Mouse (Mus musculus): ENCODE results near the gene Lrrn4. TPM values are rescaled to one million over a fixed set of nuclear protein-coding genes. Genes with fewer than 3 reads are reported as not detected.

The Lrrn4 gene
- total RNA-seq, 1 experiment: 11.8 TPM

DNA sequence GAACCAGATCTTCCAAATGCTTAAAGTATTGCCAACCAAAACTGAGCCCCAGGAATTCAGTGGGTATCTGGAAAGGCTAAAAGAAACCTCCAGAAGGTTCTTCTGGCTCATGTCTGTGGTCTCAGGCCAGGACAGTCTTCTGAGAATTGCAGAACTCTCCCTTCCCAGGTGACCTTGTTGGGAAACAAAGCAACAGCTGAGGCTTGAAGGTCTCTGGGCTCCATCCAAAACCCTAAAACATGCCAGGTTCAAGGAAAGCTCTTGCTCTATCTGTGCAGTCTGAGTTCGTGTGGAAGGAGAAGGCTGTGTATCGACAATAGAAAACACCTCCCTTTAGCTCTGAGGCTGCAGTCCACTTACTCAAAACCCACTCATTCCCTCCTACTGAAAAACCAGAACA, 24.3 kb upstream of the Lrrn4 start:
- in situ Hi-C loops (cut with MboI; ENCODE audit: low sequenced_read_pairs in 2 of 2, unreplicated experiment in 2 of 2): loop anchor here (10.0 to 25.0 kb wide), 3 partner anchors 390 to 593 kb away; no protein-coding TSS in a partner anchor
- Histone ChIP-seq H3K4me3 (ENCODE audit: insufficient read depth in 1 of 2, low read depth in 1 of 2, low read length in 2 of 2, poor library complexity in 1 of 2, severe bottlenecking in 1 of 2) (no peak overlapping the region), H3K9me3 (ENCODE audit: control insufficient read depth, insufficient read depth, low read depth, low read length) (no peaks in the 10 kb centered on the region), H3K4me1 (ENCODE audit: control insufficient read depth in 2 of 2, insufficient read depth in 2 of 2, low read length in 2 of 2, poor library complexity in 1 of 2) (no peaks in the 10 kb centered on the region), H3K9ac (ENCODE audit: insufficient read depth, low read depth, low read length, poor library complexity, severe bottlenecking) (no peak overlapping the region), H3K27ac (ENCODE audit: insufficient read depth, low read depth, low read length, poor library complexity, severe bottlenecking) (no peak overlapping the region), H3K36me3 (ENCODE audit: control insufficient read depth, insufficient read depth, low read length, poor library complexity, severe bottlenecking) (no peaks in the 10 kb centered on the region)
- TF ChIP-seq HCFC1 (IDR thresholded peaks at IDR 0.05; ENCODE audit: borderline replicate concordance, insufficient read depth, low read length): no peak
- TF ChIP-seq MAFK (IDR thresholded peaks at IDR 0.05; ENCODE audit: insufficient read depth, low read depth, low read length): no peak
- no peak for TF ChIP-seq ZC3H11A (IDR thresholded peaks at IDR 0.05; ENCODE audit: borderline replicate concordance, low read depth, low read length)
- TF ChIP-seq CHD2 (IDR thresholded peaks at IDR 0.05; ENCODE audit: low read depth, low read length): no peak
- no peak for TF ChIP-seq ZNF384 (IDR thresholded peaks at IDR 0.05; ENCODE audit: low read depth, low read length)
- DNase-seq (ENCODE audit: low read depth, low spot score): no peak

DNA sequence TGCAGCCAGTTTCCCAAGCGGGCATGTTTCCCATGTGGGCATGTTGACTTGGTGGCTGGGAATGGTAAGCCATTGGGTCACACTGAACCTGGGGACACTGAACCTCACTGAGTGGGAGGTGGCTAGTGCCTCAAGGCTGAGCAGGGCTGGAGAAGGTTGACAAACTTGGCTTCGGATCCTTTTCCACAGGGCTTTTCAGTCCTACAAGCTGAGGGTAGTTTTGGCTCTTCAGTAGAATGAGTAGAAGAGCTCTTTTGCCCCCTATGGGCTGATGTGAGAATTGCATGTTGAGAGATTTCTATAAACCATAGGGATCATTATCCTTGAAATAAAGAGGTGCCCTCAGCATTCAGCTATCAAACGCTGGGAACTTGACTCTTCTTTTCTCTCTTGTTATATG, 22.8 kb upstream of the Lrrn4 start:
- no peak overlapping the region for H3K27ac ChIP-seq (ENCODE audit: insufficient read depth, low read depth, low read length, poor library complexity, severe bottlenecking)
- peak; percentile 58 for DNase-seq (ENCODE audit: low read depth, low spot score)
- H3K4me3 ChIP-seq (ENCODE audit: insufficient read depth in 1 of 2, low read depth in 1 of 2, low read length in 2 of 2, poor library complexity in 1 of 2, severe bottlenecking in 1 of 2): no peak overlapping the region
- H3K36me3 ChIP-seq (ENCODE audit: control insufficient read depth, insufficient read depth, low read length, poor library complexity, severe bottlenecking): no peaks in the 10 kb centered on the region
- in situ Hi-C loops (cut with MboI; ENCODE audit: low sequenced_read_pairs in 2 of 2, unreplicated experiment in 2 of 2): loop anchor here (10.0 to 25.0 kb wide), 3 partner anchors 389 to 591 kb away; no protein-coding TSS in a partner anchor
- no peak overlapping the region for H3K9ac ChIP-seq (ENCODE audit: insufficient read depth, low read depth, low read length, poor library complexity, severe bottlenecking)
- TF ChIP-seq MAFK (IDR thresholded peaks at IDR 0.05; ENCODE audit: insufficient read depth, low read depth, low read length) (no peak), ZC3H11A (IDR thresholded peaks at IDR 0.05; ENCODE audit: borderline replicate concordance, low read depth, low read length) (peak; percentile 72)
- H3K4me1 ChIP-seq (ENCODE audit: control insufficient read depth in 2 of 2, insufficient read depth in 2 of 2, low read length in 2 of 2, poor library complexity in 1 of 2): no peaks in the 10 kb centered on the region
- no peaks in the 10 kb centered on the region for H3K9me3 ChIP-seq (ENCODE audit: control insufficient read depth, insufficient read depth, low read depth, low read length)

GRCm38 (mm10) chr2:132902056-132902455, 21.4 kb upstream of the Lrrn4 start:
- TF ChIP-seq HCFC1 (IDR thresholded peaks at IDR 0.05; ENCODE audit: borderline replicate concordance, insufficient read depth, low read length): no peak
- TF ChIP-seq ZC3H11A (IDR thresholded peaks at IDR 0.05; ENCODE audit: borderline replicate concordance, low read depth, low read length): no peak
- TF ChIP-seq ZNF384 (IDR thresholded peaks at IDR 0.05; ENCODE audit: low read depth, low read length): no peak
- no peak for TF ChIP-seq CHD2 (IDR thresholded peaks at IDR 0.05; ENCODE audit: low read depth, low read length)
- TF ChIP-seq MAFK (IDR thresholded peaks at IDR 0.05; ENCODE audit: insufficient read depth, low read depth, low read length): no peak
- Histone ChIP-seq H3K36me3 (ENCODE audit: control insufficient read depth, insufficient read depth, low read length, poor library complexity, severe bottlenecking) (no peaks in the 10 kb centered on the region), H3K9me3 (ENCODE audit: control insufficient read depth, insufficient read depth, low read depth, low read length) (no peaks in the 10 kb centered on the region), H3K27ac (ENCODE audit: insufficient read depth, low read depth, low read length, poor library complexity, severe bottlenecking) (no peak overlapping the region), H3K4me1 (ENCODE audit: control insufficient read depth in 2 of 2, insufficient read depth in 2 of 2, low read length in 2 of 2, poor library complexity in 1 of 2) (no peaks in the 10 kb centered on the region), H3K9ac (ENCODE audit: insufficient read depth, low read depth, low read length, poor library complexity, severe bottlenecking) (no peak overlapping the region), H3K4me3 (ENCODE audit: insufficient read depth in 1 of 2, low read depth in 1 of 2, low read length in 2 of 2, poor library complexity in 1 of 2, severe bottlenecking in 1 of 2) (no peak overlapping the region)
- in situ Hi-C loops (cut with MboI; ENCODE audit: low sequenced_read_pairs in 2 of 2, unreplicated experiment in 2 of 2): loop anchor here (10.0 to 25.0 kb wide), 3 partner anchors 387 to 590 kb away; no protein-coding TSS in a partner anchor
- no peak for DNase-seq (ENCODE audit: low read depth, low spot score)

DNA sequence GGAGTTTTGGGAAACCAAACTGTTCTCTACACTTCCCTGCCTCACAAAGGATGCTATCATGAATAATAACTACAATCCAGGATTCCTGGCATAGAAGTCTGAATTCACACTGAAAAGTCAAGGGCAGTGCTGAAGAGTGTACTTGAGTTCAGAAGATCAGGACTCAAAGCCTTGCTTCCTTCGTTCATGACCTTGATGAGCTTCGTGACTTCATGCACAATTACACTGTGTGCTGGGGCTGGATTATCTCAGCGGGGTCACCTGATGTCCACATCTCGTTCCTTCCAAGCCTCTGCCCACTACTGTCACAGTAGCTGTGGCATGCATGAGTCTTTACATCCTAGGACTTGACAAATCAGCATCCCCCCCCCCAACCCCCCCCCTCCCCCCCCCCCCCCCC, 20.9 kb upstream of the Lrrn4 start:
- H3K9ac ChIP-seq (ENCODE audit: insufficient read depth, low read depth, low read length, poor library complexity, severe bottlenecking): no peak overlapping the region
- H3K27ac ChIP-seq (ENCODE audit: insufficient read depth, low read depth, low read length, poor library complexity, severe bottlenecking): no peak overlapping the region
- H3K4me1 ChIP-seq (ENCODE audit: control insufficient read depth in 2 of 2, insufficient read depth in 2 of 2, low read length in 2 of 2, poor library complexity in 1 of 2): no peaks in the 10 kb centered on the region
- TF ChIP-seq CHD2 (IDR thresholded peaks at IDR 0.05; ENCODE audit: low read depth, low read length) (no peak), ZC3H11A (IDR thresholded peaks at IDR 0.05; ENCODE audit: borderline replicate concordance, low read depth, low read length) (no peak), ZNF384 (IDR thresholded peaks at IDR 0.05; ENCODE audit: low read depth, low read length) (no peak), HCFC1 (IDR thresholded peaks at IDR 0.05; ENCODE audit: borderline replicate concordance, insufficient read depth, low read length) (no peak), MAFK (IDR thresholded peaks at IDR 0.05; ENCODE audit: insufficient read depth, low read depth, low read length) (no peak)
- no peak for DNase-seq (ENCODE audit: low read depth, low spot score)
- in situ Hi-C loops (cut with MboI; ENCODE audit: low sequenced_read_pairs in 2 of 2, unreplicated experiment in 2 of 2): loop anchor here (10.0 to 25.0 kb wide), 3 partner anchors 387 to 589 kb away; no protein-coding TSS in a partner anchor
- no peaks in the 10 kb centered on the region for H3K36me3 ChIP-seq (ENCODE audit: control insufficient read depth, insufficient read depth, low read length, poor library complexity, severe bottlenecking)
- no peak overlapping the region for H3K4me3 ChIP-seq (ENCODE audit: insufficient read depth in 1 of 2, low read depth in 1 of 2, low read length in 2 of 2, poor library complexity in 1 of 2, severe bottlenecking in 1 of 2)
- no peaks in the 10 kb centered on the region for H3K9me3 ChIP-seq (ENCODE audit: control insufficient read depth, insufficient read depth, low read depth, low read length)

GRCm38 (mm10) chr2:132900596-132900995, 19.9 kb upstream of the Lrrn4 start:
- Histone ChIP-seq H3K36me3 (ENCODE audit: control insufficient read depth, insufficient read depth, low read length, poor library complexity, severe bottlenecking) (no peaks in the 10 kb centered on the region), H3K9me3 (ENCODE audit: control insufficient read depth, insufficient read depth, low read depth, low read length) (no peaks in the 10 kb centered on the region), H3K4me1 (ENCODE audit: control insufficient read depth in 2 of 2, insufficient read depth in 2 of 2, low read length in 2 of 2, poor library complexity in 1 of 2) (no peaks in the 10 kb centered on the region), H3K27ac (ENCODE audit: insufficient read depth, low read depth, low read length, poor library complexity, severe bottlenecking) (no peak overlapping the region), H3K9ac (ENCODE audit: insufficient read depth, low read depth, low read length, poor library complexity, severe bottlenecking) (no peak overlapping the region), H3K4me3 (ENCODE audit: insufficient read depth in 1 of 2, low read depth in 1 of 2, low read length in 2 of 2, poor library complexity in 1 of 2, severe bottlenecking in 1 of 2) (no peak overlapping the region)
- TF ChIP-seq ZNF384 (IDR thresholded peaks at IDR 0.05; ENCODE audit: low read depth, low read length) (no peak), ZC3H11A (IDR thresholded peaks at IDR 0.05; ENCODE audit: borderline replicate concordance, low read depth, low read length) (no peak), MAFK (IDR thresholded peaks at IDR 0.05; ENCODE audit: insufficient read depth, low read depth, low read length) (no peak), CHD2 (IDR thresholded peaks at IDR 0.05; ENCODE audit: low read depth, low read length) (no peak), HCFC1 (IDR thresholded peaks at IDR 0.05; ENCODE audit: borderline replicate concordance, insufficient read depth, low read length) (no peak)
- in situ Hi-C loops (cut with MboI; ENCODE audit: low sequenced_read_pairs in 2 of 2, unreplicated experiment in 2 of 2): loop anchor here (10.0 to 25.0 kb wide), 3 partner anchors 386 to 588 kb away; no protein-coding TSS in a partner anchor
- DNase-seq (ENCODE audit: low read depth, low spot score): no peak
